Mouse (Mus musculus) frontal cortex, postnatal 25 days (tissue): Measurements from ENCODE around the gene Phf24.
A peak's percentile ranks its signal among the peaks of the same experiment; 100 is the strongest.

Experiments
- DNase-seq, 2 experiments: peaks; one replicate each; pipeline ENCODE4 v3.0.0; 2022; ENCODE audit warnings: low spot score in 2 of 2

Gene Phf24

GRCm38 (mm10) chr4:42916617-42917401, at the start of gene Phf24:
Gene Phf24, plus strand, starts transcription at chr4:42916660.
- no peak for DNase-seq

GRCm38 (mm10) chr4:42867390-42867789, 49.1 kb upstream of the Phf24 start:
- DNase-seq = no peak

GRCm38 (mm10) chr4:42868193-42868592, 48.3 kb upstream of the Phf24 start:
- no peak for DNase-seq

GRCm38 (mm10) chr4:42870748-42871147, 45.7 kb upstream of the Phf24 start:
- no peak for DNase-seq

GRCm38 (mm10) chr4:42872151-42872550, 44.3 kb upstream of the Phf24 start:
- no peak for DNase-seq

- DNase-seq = no peak
Measured at GRCm38 (mm10) chr4:42872746-42873435, 43.6 kb upstream of the Phf24 start.

GRCm38 (mm10) chr4:42874134-42874533, 42.3 kb upstream of the Phf24 start, which contains the start of gene Fam205c:
Gene Fam205c, minus strand, starts transcription at chr4:42874234.
- no peak for DNase-seq

- peak in 1 of 2 experiments; percentile 37 for DNase-seq
Measured at GRCm38 (mm10) chr4:42876586-42877291, 39.7 kb upstream of the Phf24 start.

DNA sequence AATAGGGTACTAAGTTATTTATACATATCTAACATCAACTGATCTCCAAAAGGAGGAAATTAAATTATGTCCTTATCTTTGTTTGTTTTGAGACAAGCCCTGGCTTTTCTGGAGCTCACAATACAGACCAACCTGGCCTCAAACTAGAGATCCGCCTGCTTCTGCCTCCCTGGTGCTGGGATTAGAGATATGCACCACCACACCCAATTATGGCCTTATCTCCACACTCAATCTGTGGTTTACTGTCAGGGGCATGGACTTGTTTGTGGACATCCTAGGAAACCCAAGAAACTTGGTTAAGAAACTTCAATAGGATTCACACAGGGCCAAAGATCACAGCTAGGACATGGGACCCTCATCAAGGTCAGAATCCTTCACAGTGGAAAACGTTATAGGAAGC, 38.8 kb upstream of the Phf24 start:
- no peak for DNase-seq

DNA sequence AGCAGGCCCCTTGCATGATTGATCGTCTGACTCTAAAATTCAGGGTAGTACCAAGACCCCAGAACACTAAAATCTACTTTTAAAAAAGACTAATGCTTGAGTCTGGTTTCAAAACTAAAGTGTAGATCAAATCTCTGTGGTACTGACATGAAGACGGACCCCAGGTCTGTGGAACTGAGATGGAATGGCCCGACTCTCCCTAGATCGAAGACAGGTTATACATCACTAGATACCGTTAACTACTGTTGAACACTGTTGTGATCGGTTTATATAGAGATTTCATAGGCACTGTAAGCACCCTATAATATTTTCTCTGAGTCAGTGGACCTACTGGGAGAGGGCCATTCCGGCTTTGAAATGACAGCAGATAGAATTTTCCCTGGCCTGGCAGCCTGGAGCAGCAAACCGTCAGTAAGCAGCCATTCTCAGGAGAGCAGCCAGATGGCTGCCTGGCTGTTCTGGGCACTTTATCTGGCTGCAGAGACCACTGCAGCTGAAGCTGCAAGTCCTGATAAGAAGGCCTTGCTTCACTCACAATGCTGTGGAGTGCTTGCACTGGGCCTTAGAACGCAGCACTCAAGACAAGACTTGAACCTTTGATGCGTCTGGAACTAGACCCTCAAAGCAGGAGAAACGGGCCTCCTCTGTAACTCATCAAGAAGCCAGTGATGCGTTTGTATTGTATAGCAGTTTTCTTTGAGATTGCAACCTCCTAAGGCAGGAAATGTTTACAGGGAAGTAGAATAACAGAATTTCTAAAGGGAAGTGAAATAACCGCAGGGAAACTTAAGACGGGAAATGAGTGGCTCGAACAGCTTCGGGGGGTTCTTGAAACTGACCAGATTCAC, 36.4 kb upstream of the Phf24 start:
- no peak for DNase-seq

GRCm38 (mm10) chr4:42880677-42880948, 35.8 kb upstream of the Phf24 start:
- DNase-seq = no peak

DNA sequence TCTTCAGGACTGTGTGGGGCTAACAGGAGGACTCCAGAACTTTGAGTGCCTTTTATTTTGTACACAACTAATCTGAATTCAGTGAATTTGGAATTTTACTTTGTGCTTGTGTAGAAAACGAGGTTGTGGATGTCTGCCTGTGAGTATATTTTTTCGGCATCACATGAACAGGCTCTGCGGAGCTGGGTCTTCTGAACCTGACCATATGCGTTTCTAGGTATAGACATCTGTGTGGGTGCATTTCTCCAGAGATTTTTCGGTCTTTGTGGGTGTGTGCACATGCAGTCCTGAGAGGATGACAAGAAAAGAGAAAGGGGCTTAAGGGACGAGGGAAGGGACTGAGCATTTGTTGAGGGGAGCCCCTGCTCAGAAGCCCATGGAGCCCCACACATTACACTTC, 29.5 kb upstream of the Phf24 start:
- no peak for DNase-seq

- DNase-seq = no peak
Measured at GRCm38 (mm10) chr4:42888806-42889205, 27.7 kb upstream of the Phf24 start.

- no peak for DNase-seq
Measured at GRCm38 (mm10) chr4:42891176-42891575, 25.3 kb upstream of the Phf24 start.

DNA sequence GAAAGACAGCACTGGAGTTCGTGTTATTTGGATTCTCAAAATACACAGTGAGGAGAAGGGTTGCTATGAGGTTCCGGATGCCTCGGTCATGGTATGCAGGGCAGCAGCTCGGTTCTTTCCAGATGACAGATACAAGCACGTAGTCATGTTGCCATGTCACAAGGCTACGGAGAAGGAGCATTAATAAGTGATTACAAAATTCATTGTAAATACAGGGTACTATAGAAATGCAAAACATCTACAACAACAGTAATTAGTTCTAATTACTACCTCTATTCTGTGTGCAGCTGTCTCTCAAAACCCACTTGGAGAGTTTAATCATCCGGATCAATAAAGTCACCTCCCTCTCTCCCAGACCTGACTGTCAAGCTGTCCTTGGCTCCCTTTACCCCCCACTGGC, 21.3 kb upstream of the Phf24 start:
- no peak for DNase-seq

GRCm38 (mm10) chr4:42898914-42899313, 17.5 kb upstream of the Phf24 start:
- no peak for DNase-seq

- no peak for DNase-seq
Measured at GRCm38 (mm10) chr4:42900878-42901277, 15.6 kb upstream of the Phf24 start.

DNA sequence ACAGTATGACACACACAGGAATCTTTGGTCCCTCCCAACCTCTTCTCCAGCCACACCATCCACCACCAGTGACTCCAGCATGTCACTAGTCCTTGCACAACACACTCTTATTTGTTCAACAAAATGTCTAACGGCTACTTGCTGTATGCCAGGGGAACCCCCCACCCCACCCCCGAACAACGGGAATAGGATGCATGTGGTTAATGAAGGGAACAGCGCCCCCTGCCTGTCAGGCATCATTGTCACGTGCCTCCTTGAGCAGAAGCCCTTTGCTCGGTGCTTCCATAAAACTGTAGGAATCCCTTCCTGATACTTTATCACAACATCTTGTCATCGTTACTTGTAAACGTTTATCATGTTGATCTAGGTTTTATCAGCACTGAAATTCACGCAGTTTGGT, 14.3 kb upstream of the Phf24 start:
- DNase-seq = no peak

GRCm38 (mm10) chr4:42902730-42903129, 13.7 kb upstream of the Phf24 start:
- DNase-seq = no peak

- DNase-seq = no peak
Measured at GRCm38 (mm10) chr4:42903942-42904341, 12.5 kb upstream of the Phf24 start.

DNA sequence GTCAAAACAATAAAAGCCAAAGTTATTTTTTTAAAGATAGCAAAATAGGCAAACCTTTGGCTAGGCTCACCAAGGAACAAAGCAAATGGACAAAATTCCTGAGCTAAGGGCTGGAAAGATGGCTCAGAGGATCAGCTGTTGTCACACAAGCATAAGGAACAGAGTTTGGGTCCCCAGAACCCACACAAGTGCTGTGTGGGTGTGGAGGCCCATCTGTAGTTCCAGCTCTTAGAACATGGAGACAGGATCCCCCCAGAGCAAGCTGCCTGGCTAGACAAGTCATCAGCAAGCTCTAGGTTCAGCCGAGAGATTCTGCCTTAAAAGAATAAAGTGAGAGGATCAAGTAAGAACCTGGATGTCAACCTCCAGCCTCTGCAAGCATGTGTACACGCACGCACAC, 11.9 kb upstream of the Phf24 start:
- no peak for DNase-seq

- DNase-seq = no peak
Measured at GRCm38 (mm10) chr4:42904966-42905365, 11.5 kb upstream of the Phf24 start.
